Mouse (Mus musculus) megakaryocyte-erythroid progenitor cell, adult 5-6 weeks (primary cell): Measurements from ENCODE around the gene Tex2. TPM values are rescaled to one million over a fixed set of nuclear protein-coding genes. Genes with fewer than 3 reads are reported as not detected.

ENCODE experiments used
- ATAC-seq: replicated peaks from 2 replicates; pipeline ENCODE4 v1.8.0; 2016; ENCODE audit warnings: mild to moderate bottlenecking, inconsistent platforms; ENCODE audit not compliant: severe bottlenecking, poor library complexity, low FRiP score, low TSS enrichment
- total RNA-seq, 2 experiments: library from RNA; stranded (forward) in 1 of 2; stranded (reverse) in 1 of 2; fragments of 200-1000, 215-1000 nt in 1 of 2; fragments of >200 nt in 1 of 2; fragmentation: Nextera tagmentation in 1 of 2; gene quantifications; 2 replicates each; pipeline ENCODE4 v1.2.3; 2014 to 2017

Tex2 gene
- total RNA-seq, 2 experiments from 2014 or later, result 24.2 to 32.8 TPM

- 0 out of 2 replicates have a peak, but pooled peaks have one; percentile 36 for ATAC-seq
These were observed 135.6 kb downstream of the Tex2 start for GRCm38 (mm10) chr11:106477505-106478160.

- ATAC-seq, result no peak
These were observed 137.9 kb downstream of the Tex2 start for GRCm38 (mm10) chr11:106475309-106475708.

- ATAC-seq, result peak; percentile 60
These were observed 141.6 kb downstream of the Tex2 start for GRCm38 (mm10) chr11:106471629-106472028.

GRCm38 (mm10) chr11:106468509-106468908 lies 144.7 kb downstream of the Tex2 start:
- peak; percentile 46; the same call in 1 of the 2 replicates for ATAC-seq

- no peak for ATAC-seq
These were observed 147.3 kb downstream of the Tex2 start for GRCm38 (mm10) chr11:106465932-106466331.

GRCm38 (mm10) chr11:106465545-106465903 lies 147.7 kb downstream of the Tex2 start:
- no peak for ATAC-seq

- no peak for ATAC-seq
These were observed 148.3 kb downstream of the Tex2 start for GRCm38 (mm10) chr11:106464681-106465544.

GRCm38 (mm10) chr11:106463845-106464244 lies 149.4 kb downstream of the Tex2 start:
- no peak for ATAC-seq

- no peak for ATAC-seq
These were observed 150.9 kb downstream of the Tex2 start for GRCm38 (mm10) chr11:106462309-106462708.

GRCm38 (mm10) chr11:106461145-106461932 lies 151.9 kb downstream of the Tex2 start:
- ATAC-seq, result no peak

- ATAC-seq, result peak; percentile 87
These were observed 152.6 kb downstream of the Tex2 start for GRCm38 (mm10) chr11:106460671-106461070.

- ATAC-seq, result 0 out of 2 replicates have a peak, but pooled peaks have one; percentile 29
These were observed 154.7 kb downstream of the Tex2 start for GRCm38 (mm10) chr11:106458540-106458939.

Other genes with a start within 250 kb of the Tex2 start
- 4.6 TPM in 1 of 2 replicates, not detected in the other for gene Prr29, start 248.0 kb downstream of the Tex2 start, total RNA-seq (2014; fragmentation: Nextera tagmentation)
- gene Prr29, start 248.0 kb downstream of the Tex2 start, total RNA-seq (2017), result not detected in 2 replicates
- 20.5 and 46.5 TPM in 2 replicates for gene Icam2, start 225.3 kb downstream of the Tex2 start, total RNA-seq (2014; fragmentation: Nextera tagmentation)
- 51.4 and 82.3 TPM in 2 replicates for gene Icam2, start 225.3 kb downstream of the Tex2 start, total RNA-seq (2017)
- 13.7 and 14.2 TPM in 2 replicates for gene Ern1, start 125.6 kb downstream of the Tex2 start, total RNA-seq (2014; fragmentation: Nextera tagmentation)
- 7.0 and 9.8 TPM in 2 replicates for gene Ern1, start 125.6 kb downstream of the Tex2 start, total RNA-seq (2017)
- gene Pecam1, start 137.2 kb upstream of the Tex2 start, total RNA-seq (2014; fragmentation: Nextera tagmentation), result 9.2 and 11.1 TPM in 2 replicates
- 8.8 and 14.6 TPM in 2 replicates for gene Pecam1, start 137.2 kb upstream of the Tex2 start, total RNA-seq (2017)
- 1.3 and 2.7 TPM in 2 replicates for gene Milr1, start 137.8 kb upstream of the Tex2 start, total RNA-seq (2014; fragmentation: Nextera tagmentation)
- 3.4 and 3.5 TPM in 2 replicates for gene Milr1, start 137.8 kb upstream of the Tex2 start, total RNA-seq (2017)
- 6.8 and 15.3 TPM in 2 replicates for gene Polg2, start 166.1 kb upstream of the Tex2 start, total RNA-seq (2014; fragmentation: Nextera tagmentation)
- gene Polg2, start 166.1 kb upstream of the Tex2 start, total RNA-seq (2017), result 16.4 and 18.1 TPM in 2 replicates
- 569 and 578 TPM in 2 replicates for gene Ddx5, start 175.8 kb upstream of the Tex2 start, total RNA-seq (2014; fragmentation: Nextera tagmentation)
- gene Ddx5, start 175.8 kb upstream of the Tex2 start, total RNA-seq (2017), result 1,198 and 1,708 TPM in 2 replicates
- 52.0 and 58.1 TPM in 2 replicates for gene Cep95, start 175.8 kb upstream of the Tex2 start, total RNA-seq (2014; fragmentation: Nextera tagmentation)
- 25.2 and 42.1 TPM in 2 replicates for gene Cep95, start 175.8 kb upstream of the Tex2 start, total RNA-seq (2017)